Mouse (Mus musculus) neural tube, embryonic 11.5 days (tissue): Measurements from ENCODE around the gene Pfkfb2. TPM values are rescaled to one million over a fixed set of nuclear protein-coding genes. Genes with fewer than 3 reads are reported as not detected.
A peak's percentile ranks its signal among the peaks of the same experiment; 100 is the strongest.

ENCODE experiments used
- ATAC-seq: fragments of 200-750 bp; cut with Nextera tagmentation; 2 replicates; pipeline ENCODE4 v1.8.0; 2017; ENCODE audit warnings: moderate number of reproducible peaks, mild to moderate bottlenecking, moderate TSS enrichment, moderate library complexity; ENCODE audit not compliant: insufficient read depth, low FRiP score, low TSS enrichment
- DNase-seq: peaks from one replicate; pipeline ENCODE4 v3.0.0-alpha.2; 2015; ENCODE audit warnings: low spot score
- H3K27ac ChIP-seq: fragments of 300-500 bp; sonication (generic); 2 replicates; pipeline ENCODE4 v1.5.1; 2014; ENCODE audit warnings: low read depth, mild to moderate bottlenecking, low read length
- H3K27me3 ChIP-seq: fragments of 300-500 bp; sonication (generic); 2 replicates; pipeline ENCODE4 v1.6.1; 2014; ENCODE audit warnings: mild to moderate bottlenecking, low read length, mixed read lengths; ENCODE audit not compliant: control insufficient read depth, insufficient read depth
- H3K36me3 ChIP-seq: fragments of 300-500 bp; sonication (generic); 2 replicates; pipeline ENCODE4 v1.6.1; 2014; ENCODE audit warnings: mild to moderate bottlenecking, low read length, moderate library complexity, mixed read lengths; ENCODE audit not compliant: control insufficient read depth, insufficient read depth
- H3K4me1 ChIP-seq: fragments of 300-500 bp; sonication (generic); 2 replicates; pipeline ENCODE4 v1.6.1; 2014; ENCODE audit warnings: low read length, mixed read lengths; ENCODE audit not compliant: control insufficient read depth, insufficient read depth
- H3K4me2 ChIP-seq: fragments of 300-500 bp; sonication (generic); 2 replicates; pipeline ENCODE4 v1.6.1; 2014; ENCODE audit warnings: low read depth, mild to moderate bottlenecking, moderate library complexity
- H3K4me3 ChIP-seq: fragments of 300-500 bp; sonication (generic); 2 replicates; pipeline ENCODE4 v1.5.1; 2014; ENCODE audit warnings: low read depth, low read length
- H3K9ac ChIP-seq: fragments of 300-500 bp; sonication (generic); 2 replicates; pipeline ENCODE4 v1.6.1; 2014; ENCODE audit warnings: mild to moderate bottlenecking, low read length
- H3K9me3 ChIP-seq: fragments of 300-500 bp; sonication (generic); 2 replicates; pipeline ENCODE4 v1.6.1; 2016; ENCODE audit warnings: low read length; ENCODE audit not compliant: control insufficient read depth
- WGBS: fragments of 180-500 bp; shearing (Covaris S2); extraction: QIAGEN DNeasy Blood & Tissue Kit; methylation state at CpG from one replicate; pipeline ENCODE4 v1.1.7; 2014; 5-methylcytosine and 5-hydroxymethylcytosine counted together
- polyA plus RNA-seq: library from polyadenylated mRNA; unstranded; fragments of >200 nt; fragmentation: Nextera tagmentation; extraction: Ambion mirVana; gene quantifications from 2 replicates; pipeline ENCODE4 v1.2.1, GENCODE M21; 2014

The Pfkfb2 gene
- polyA plus RNA-seq, 1 experiment from 2014 or later: 9.3 TPM

GRCm38 (mm10) chr1:130732706-130733658 lies 3.9 kb upstream of the Pfkfb2 start:
- H3K9me3 ChIP-seq: no peaks in the 10 kb centered on the region
- no peaks in the 10 kb centered on the region for H3K4me1 ChIP-seq
- 90% methylated on average over 13 of the region's 13 CpGs for WGBS
- DNase-seq: no peak
- no peak overlapping the region for H3K4me2 ChIP-seq
- no peak overlapping the region for H3K4me3 ChIP-seq
- H3K36me3 ChIP-seq: no peaks in the 10 kb centered on the region
- H3K27ac ChIP-seq: no peak overlapping the region
- no peak overlapping the region for H3K9ac ChIP-seq
- H3K27me3 ChIP-seq: no peaks in the 10 kb centered on the region
- ATAC-seq: no peak

- Histone ChIP-seq H3K4me3 (no peak within 1 kb of the TSS), H3K36me3 (no peaks in the 10 kb centered on the region), H3K27ac (no peak within 1 kb of the TSS), H3K27me3 (no peaks in the 10 kb centered on the region), H3K4me2 (peak within 1 kb of the TSS; percentile 17; the same call in 1 of the 2 replicates), H3K4me1 (no peaks in the 10 kb centered on the region), H3K9ac (no peak within 1 kb of the TSS), H3K9me3 (no peaks in the 10 kb centered on the region)
- DNase-seq: peak; percentile 28
- whole genome bisulfite sequencing: 6% methylated on average over 10 of the region's 10 CpGs
- no peak for ATAC-seq
Observed at GRCm38 (mm10) chr1:130731741-130732337, 2.8 kb upstream of the Pfkfb2 start, which contains the start of gene AA986860. TSS of gene AA986860 (plus strand) at chr1:130731976.

- H3K4me1 ChIP-seq: no peaks in the 10 kb centered on the region
- H3K9ac ChIP-seq: no peak overlapping the region
- H3K36me3 ChIP-seq: no peaks in the 10 kb centered on the region
- H3K9me3 ChIP-seq: no peaks in the 10 kb centered on the region
- no peak overlapping the region for H3K27ac ChIP-seq
- WGBS: 88% methylated on average over 3 of the region's 3 CpGs
- no peaks in the 10 kb centered on the region for H3K27me3 ChIP-seq
- DNase-seq (no peak), ATAC-seq (no peak)
- H3K4me3 ChIP-seq: no peak overlapping the region
- no peak overlapping the region for H3K4me2 ChIP-seq
Observed at GRCm38 (mm10) chr1:130728708-130729107, 345 bp downstream of the Pfkfb2 start.

- Histone ChIP-seq H3K4me1 (no peaks in the 10 kb centered on the region), H3K4me2 (no peak overlapping the region), H3K9ac (no peak overlapping the region), H3K27ac (no peak overlapping the region), H3K9me3 (no peaks in the 10 kb centered on the region), H3K36me3 (no peaks in the 10 kb centered on the region), H3K27me3 (no peaks in the 10 kb centered on the region), H3K4me3 (no peak overlapping the region)
- no peak for DNase-seq
- WGBS: 69% methylated on average over 1 of the region's 1 CpGs
- ATAC-seq: no peak
Observed at GRCm38 (mm10) chr1:130728070-130728469, 983 bp downstream of the Pfkfb2 start.

GRCm38 (mm10) chr1:130726396-130726795 lies 2.7 kb downstream of the Pfkfb2 start:
- H3K9me3 ChIP-seq: no peaks in the 10 kb centered on the region
- H3K4me3 ChIP-seq: no peak overlapping the region
- H3K27ac ChIP-seq: no peak overlapping the region
- no peaks in the 10 kb centered on the region for H3K36me3 ChIP-seq
- H3K27me3 ChIP-seq: no peaks in the 10 kb centered on the region
- WGBS: 73% methylated on average over 2 of the region's 2 CpGs
- H3K4me2 ChIP-seq: no peak overlapping the region
- no peak for DNase-seq
- no peaks in the 10 kb centered on the region for H3K4me1 ChIP-seq
- no peak overlapping the region for H3K9ac ChIP-seq
- ATAC-seq: no peak

- Histone ChIP-seq H3K4me2 (no peak overlapping the region), H3K4me1 (no peaks in the 10 kb centered on the region), H3K27me3 (no peaks in the 10 kb centered on the region), H3K9ac (no peak overlapping the region), H3K4me3 (no peak overlapping the region), H3K36me3 (no peaks in the 10 kb centered on the region), H3K9me3 (no peaks in the 10 kb centered on the region), H3K27ac (no peak overlapping the region)
- ATAC-seq (no peak), DNase-seq (no peak)
- WGBS: 91% methylated on average over 5 of the region's 5 CpGs
Observed at GRCm38 (mm10) chr1:130724206-130724605, 4.8 kb downstream of the Pfkfb2 start.

- 0% methylated on average over 54 of the region's 54 CpGs for WGBS
Observed at GRCm38 (mm10) chr1:130717291-130717871, 11.7 kb downstream of the Pfkfb2 start, which contains the start of gene Yod1. TSS of gene Yod1 (plus strand) at chr1:130717327.

GRCm38 (mm10) chr1:130716513-130717290 lies 12.4 kb downstream of the Pfkfb2 start:
- H3K4me2 ChIP-seq: peak overlapping the region; percentile 98
- WGBS: under 1% methylated on average over 42 of the region's 42 CpGs
- peak overlapping the region; percentile 96 for H3K9ac ChIP-seq
- H3K4me3 ChIP-seq: peak overlapping the region; percentile 84
- no peaks in the 10 kb centered on the region for H3K36me3 ChIP-seq
- peak overlapping the region; percentile 72 for H3K27ac ChIP-seq
- peak; percentile 14 for ATAC-seq
- DNase-seq: peak; percentile 66
- no peaks in the 10 kb centered on the region for H3K9me3 ChIP-seq
- H3K27me3 ChIP-seq: no peaks in the 10 kb centered on the region
- peaks cover 5% of the 10 kb centered on the region for H3K4me1 ChIP-seq

More at GRCm38 (mm10) chr1:130717291-130717871, 11.7 kb downstream of the Pfkfb2 start, which contains the start of gene Yod1:
- Histone ChIP-seq H3K4me2 (peak within 1 kb of the TSS; percentile 98), H3K9me3 (no peaks in the 10 kb centered on the region), H3K4me3 (peak within 1 kb of the TSS; percentile 84), H3K4me1 (peaks cover 5% of the 10 kb centered on the region), H3K9ac (peak within 1 kb of the TSS; percentile 96), H3K27ac (peak within 1 kb of the TSS; percentile 72), H3K27me3 (no peaks in the 10 kb centered on the region), H3K36me3 (no peaks in the 10 kb centered on the region)
- ATAC-seq (peak; percentile 80), DNase-seq (peak; percentile 93)
